Mouse (Mus musculus) kidney, embryonic 14.5 days (tissue): ENCODE measurements around the gene Ddx50. TPM values are rescaled to one million over a fixed set of nuclear protein-coding genes. Genes with fewer than 3 reads are reported as not detected.
A peak's percentile ranks its signal among the peaks of the same experiment; 100 is the strongest.

Experiments used
- ATAC-seq: fragments of 200-750 bp; cut with Nextera tagmentation; 2 replicates; pipeline ENCODE4 v1.8.0; 2017; ENCODE audit warnings: moderate number of reproducible peaks, mild to moderate bottlenecking, moderate TSS enrichment, moderate library complexity; ENCODE audit not compliant: low FRiP score, low TSS enrichment
- H3K27ac ChIP-seq: fragments of 300-500 bp; sonication (generic); 2 replicates; pipeline ENCODE4 v1.5.1; 2014; ENCODE audit warnings: low read depth, mild to moderate bottlenecking, low read length, moderate library complexity, mixed read lengths
- H3K27me3 ChIP-seq: fragments of 300-500 bp; sonication (generic); 2 replicates; pipeline ENCODE4 v1.6.1; 2014; ENCODE audit warnings: mild to moderate bottlenecking, low read length; ENCODE audit not compliant: control insufficient read depth, insufficient read depth
- H3K36me3 ChIP-seq: fragments of 300-500 bp; sonication (generic); 2 replicates; pipeline ENCODE4 v1.6.1; 2014; ENCODE audit warnings: low read length, mixed read lengths; ENCODE audit not compliant: control insufficient read depth, insufficient read depth
- H3K4me1 ChIP-seq: fragments of 300-500 bp; sonication (generic); 2 replicates; pipeline ENCODE4 v1.6.1; 2014; ENCODE audit warnings: low read length, mixed read lengths; ENCODE audit not compliant: control insufficient read depth, insufficient read depth
- H3K4me2 ChIP-seq: fragments of 300-500 bp; sonication (generic); replicated peaks from 2 replicates; pipeline ENCODE4 v1.6.1; 2014; ENCODE audit warnings: low read depth, mild to moderate bottlenecking, low read length
- H3K4me3 ChIP-seq: fragments of 300-500 bp; sonication (generic); 2 replicates; pipeline ENCODE4 v1.5.1; 2014; ENCODE audit warnings: mild to moderate bottlenecking, low read length
- H3K9ac ChIP-seq: fragments of 300-500 bp; sonication (generic); 2 replicates; pipeline ENCODE4 v1.6.1; 2014; ENCODE audit warnings: low read depth, mild to moderate bottlenecking, low read length, moderate library complexity
- H3K9me3 ChIP-seq: fragments of 300-500 bp; sonication (generic); 2 replicates; pipeline ENCODE4 v1.6.1; 2016; ENCODE audit warnings: low read length; ENCODE audit not compliant: control insufficient read depth
- WGBS: fragments of 180-500 bp; shearing (Covaris S2); extraction: QIAGEN DNeasy Blood & Tissue Kit; methylation state at CpG from one replicate; pipeline ENCODE4 v1.1.7; 2014; 5-methylcytosine and 5-hydroxymethylcytosine counted together
- polyA plus RNA-seq: library from polyadenylated mRNA; unstranded; fragments of >200 nt; fragmentation: Nextera tagmentation; extraction: Ambion mirVana; gene quantifications from 2 replicates; pipeline ENCODE4 v1.2.1, GENCODE M21; 2014

The Ddx50 gene
- polyA plus RNA-seq, 1 experiment from 2014 or later, result 138 TPM

- WGBS, result 57% methylated on average over 14 of the region's 14 CpGs
- Histone ChIP-seq H3K9ac (no peak overlapping the region), H3K9me3 (no peaks in the 10 kb centered on the region), H3K27me3 (no peaks in the 10 kb centered on the region), H3K4me1 (0 out of 2 replicates have a peak, but pooled peaks cover 3% of the 10 kb centered on the region), H3K36me3 (no peaks in the 10 kb centered on the region), H3K4me3 (no peak overlapping the region), H3K27ac (no peak overlapping the region), H3K4me2 (no peak overlapping the region)
- no peak; the same call in 1 of the 2 replicates for ATAC-seq
Observed at GRCm38 (mm10) chr10:62669245-62669644, 18.2 kb upstream of the Ddx50 start.

GRCm38 (mm10) chr10:62668463-62668862 lies 17.4 kb upstream of the Ddx50 start:
- Histone ChIP-seq H3K27me3 (no peaks in the 10 kb centered on the region), H3K27ac (no peak overlapping the region), H3K36me3 (no peaks in the 10 kb centered on the region), H3K4me1 (0 out of 2 replicates have a peak, but pooled peaks cover 3% of the 10 kb centered on the region), H3K4me2 (no peak overlapping the region), H3K9ac (no peak overlapping the region), H3K9me3 (no peaks in the 10 kb centered on the region), H3K4me3 (no peak overlapping the region)
- 71% methylated on average over 2 of the region's 2 CpGs for WGBS
- no peak for ATAC-seq

GRCm38 (mm10) chr10:62668043-62668442 lies 17.0 kb upstream of the Ddx50 start:
- ATAC-seq, result no peak
- Histone ChIP-seq H3K9me3 (no peaks in the 10 kb centered on the region), H3K27me3 (no peaks in the 10 kb centered on the region), H3K4me3 (no peak overlapping the region), H3K27ac (no peak overlapping the region), H3K4me2 (no peak overlapping the region), H3K36me3 (no peaks in the 10 kb centered on the region), H3K9ac (no peak overlapping the region), H3K4me1 (0 out of 2 replicates have a peak, but pooled peaks cover 3% of the 10 kb centered on the region)
- 80% methylated on average over 5 of the region's 5 CpGs for WGBS

GRCm38 (mm10) chr10:62664963-62665590 lies 14.1 kb upstream of the Ddx50 start:
- no peak overlapping the region; the same call in 1 of the 2 replicates for H3K4me3 ChIP-seq

GRCm38 (mm10) chr10:62664171-62664570 lies 13.2 kb upstream of the Ddx50 start:
- Histone ChIP-seq H3K4me2 (no peak overlapping the region), H3K36me3 (no peaks in the 10 kb centered on the region), H3K27me3 (no peaks in the 10 kb centered on the region), H3K4me1 (0 out of 2 replicates have a peak, but pooled peaks cover 3% of the 10 kb centered on the region), H3K9me3 (no peaks in the 10 kb centered on the region), H3K9ac (no peak overlapping the region), H3K4me3 (no peak overlapping the region), H3K27ac (0 out of 2 replicates have a peak overlapping the region, but pooled peaks have one; percentile 30)
- ATAC-seq, result no peak
- WGBS, result 76% methylated on average over 10 of the region's 10 CpGs

More at GRCm38 (mm10) chr10:62664963-62665590, 14.1 kb upstream of the Ddx50 start:
- Histone ChIP-seq H3K9me3 (no peaks in the 10 kb centered on the region), H3K4me2 (peak overlapping the region; percentile 32), H3K9ac (no peak overlapping the region), H3K36me3 (no peaks in the 10 kb centered on the region), H3K27ac (peak overlapping the region; percentile 30; the same call in 1 of the 2 replicates), H3K4me1 (0 out of 2 replicates have a peak, but pooled peaks cover 3% of the 10 kb centered on the region), H3K27me3 (no peaks in the 10 kb centered on the region)
- ATAC-seq, result 0 out of 2 replicates have a peak, but pooled peaks have one; percentile 24
- WGBS, result 54% methylated on average over 27 of the region's 27 CpGs

GRCm38 (mm10) chr10:62656711-62657110 lies 5.7 kb upstream of the Ddx50 start:
- WGBS, result 85% methylated on average over 7 of the region's 7 CpGs
- Histone ChIP-seq H3K27ac (no peak overlapping the region), H3K36me3 (no peaks in the 10 kb centered on the region), H3K4me3 (no peak overlapping the region), H3K9me3 (no peaks in the 10 kb centered on the region), H3K4me1 (no peaks in the 10 kb centered on the region), H3K4me2 (no peak overlapping the region), H3K9ac (no peak overlapping the region), H3K27me3 (no peaks in the 10 kb centered on the region)
- ATAC-seq, result no peak

- no peak for ATAC-seq
- 27% methylated on average over 3 of the region's 3 CpGs for WGBS
- Histone ChIP-seq H3K4me1 (peaks cover 6% of the 10 kb centered on the region), H3K9ac (peak overlapping the region; percentile 56), H3K27me3 (no peaks in the 10 kb centered on the region), H3K4me2 (peak overlapping the region; percentile 60), H3K9me3 (no peaks in the 10 kb centered on the region), H3K4me3 (peak overlapping the region; percentile 98), H3K36me3 (peaks cover 3% of the 10 kb centered on the region; the same call in 1 of the 2 replicates), H3K27ac (peak overlapping the region; percentile 91)
Observed at GRCm38 (mm10) chr10:62651961-62652360, 943 bp upstream of the Ddx50 start.

- no peak for ATAC-seq
- under 1% methylated on average over 17 of the region's 17 CpGs for WGBS
- peak overlapping the region; percentile 95 for H3K27ac ChIP-seq
- H3K4me2 ChIP-seq, result peak overlapping the region; percentile 84
- H3K4me3 ChIP-seq, result peak overlapping the region; percentile 98
- H3K27me3 ChIP-seq, result no peaks in the 10 kb centered on the region
- peaks cover 18% of the 10 kb centered on the region; the same call in 1 of the 2 replicates for H3K36me3 ChIP-seq
- peak overlapping the region; percentile 93 for H3K9ac ChIP-seq
- H3K9me3 ChIP-seq, result no peaks in the 10 kb centered on the region
- peaks cover 6% of the 10 kb centered on the region for H3K4me1 ChIP-seq
Observed at GRCm38 (mm10) chr10:62650358-62650782, 648 bp downstream of the Ddx50 start.

- H3K27me3 ChIP-seq, result no peaks in the 10 kb centered on the region
- H3K27ac ChIP-seq, result no peak overlapping the region
- H3K36me3 ChIP-seq, result no peaks in the 10 kb centered on the region
- whole genome bisulfite sequencing, result 89% methylated on average over 3 of the region's 3 CpGs
- H3K4me2 ChIP-seq, result no peak overlapping the region
- no peak for ATAC-seq
- no peak overlapping the region for H3K9ac ChIP-seq
- no peaks in the 10 kb centered on the region for H3K9me3 ChIP-seq
- no peaks in the 10 kb centered on the region; the same call in 1 of the 2 replicates for H3K4me1 ChIP-seq
- H3K4me3 ChIP-seq, result no peak overlapping the region
Observed at GRCm38 (mm10) chr10:62604161-62604560, 46.9 kb downstream of the Ddx50 start.
